Mouse (Mus musculus) adrenal gland, postnatal 4 days (tissue): ENCODE data around the gene Fam83g. TPM values are rescaled to one million over a fixed set of nuclear protein-coding genes. Genes with fewer than 3 reads are reported as not detected.

Experiments
- total RNA-seq, 2 experiments: library from RNA; stranded (reverse); gene quantifications; 2 replicates each; pipeline ENCODE4 v1.2.3; 2021

Gene Fam83g
- total RNA-seq, 2 experiments from 2014 or later = 1.7 to 2.9 TPM

Other genes with a start within 250 kb of the Fam83g start
- gene Rnf112, start 230.0 kb upstream of the Fam83g start, total RNA-seq = 1 to 10 TPM; 2.9 to 4.1 TPM
- gene Mfap4, start 198.7 kb upstream of the Fam83g start, total RNA-seq = 10 to 100 TPM; 65.8 to 68.6 TPM
- 10 to 100 TPM; 25.9 to 28.1 TPM for gene Mapk7, start 189.7 kb upstream of the Fam83g start, total RNA-seq
- gene B9d1, start 178.9 kb upstream of the Fam83g start, total RNA-seq = 10 to 100 TPM; 21.3 to 25.4 TPM
- 10 to 100 TPM; 38.5 to 44.2 TPM for gene Epn2, start 104.4 kb upstream of the Fam83g start, total RNA-seq
- 10 to 100 TPM in 1 of 2 experiments, 1 to 10 TPM in 1; 9.1 to 10.8 TPM for gene Grap, start 30.8 kb upstream of the Fam83g start, total RNA-seq
- 1 to 10 TPM in 1 of 2 experiments, under 1 TPM in 1; 0.23 to 5.6 TPM for gene Slc5a10, start 36.7 kb downstream of the Fam83g start, total RNA-seq
- 10 to 100 TPM; 33.6 to 39.8 TPM for gene Prpsap2, start 78.0 kb downstream of the Fam83g start, total RNA-seq
- gene Ulk2, start 171.0 kb downstream of the Fam83g start, total RNA-seq = 10 to 100 TPM; 27.6 TPM
- 10 to 100 TPM; 29.0 TPM for gene Akap10, start 246.2 kb downstream of the Fam83g start, total RNA-seq